Mouse (Mus musculus) leukemia stem cell, adult 10-12 weeks (primary cell): ENCODE measurements around the gene Ak9. TPM values are rescaled to one million over a fixed set of nuclear protein-coding genes. Genes with fewer than 3 reads are reported as not detected.

Source experiments
- polyA plus RNA-seq: library from polyadenylated mRNA; stranded (reverse); fragments of >175 nt; gene quantifications from 2 replicates; pipeline ENCODE4 v1.2.3, GENCODE M21; 2012; ENCODE audit warnings: low replicate concordance

Ak9 gene
- polyA plus RNA-seq: not detected in 2 replicates

DNA sequence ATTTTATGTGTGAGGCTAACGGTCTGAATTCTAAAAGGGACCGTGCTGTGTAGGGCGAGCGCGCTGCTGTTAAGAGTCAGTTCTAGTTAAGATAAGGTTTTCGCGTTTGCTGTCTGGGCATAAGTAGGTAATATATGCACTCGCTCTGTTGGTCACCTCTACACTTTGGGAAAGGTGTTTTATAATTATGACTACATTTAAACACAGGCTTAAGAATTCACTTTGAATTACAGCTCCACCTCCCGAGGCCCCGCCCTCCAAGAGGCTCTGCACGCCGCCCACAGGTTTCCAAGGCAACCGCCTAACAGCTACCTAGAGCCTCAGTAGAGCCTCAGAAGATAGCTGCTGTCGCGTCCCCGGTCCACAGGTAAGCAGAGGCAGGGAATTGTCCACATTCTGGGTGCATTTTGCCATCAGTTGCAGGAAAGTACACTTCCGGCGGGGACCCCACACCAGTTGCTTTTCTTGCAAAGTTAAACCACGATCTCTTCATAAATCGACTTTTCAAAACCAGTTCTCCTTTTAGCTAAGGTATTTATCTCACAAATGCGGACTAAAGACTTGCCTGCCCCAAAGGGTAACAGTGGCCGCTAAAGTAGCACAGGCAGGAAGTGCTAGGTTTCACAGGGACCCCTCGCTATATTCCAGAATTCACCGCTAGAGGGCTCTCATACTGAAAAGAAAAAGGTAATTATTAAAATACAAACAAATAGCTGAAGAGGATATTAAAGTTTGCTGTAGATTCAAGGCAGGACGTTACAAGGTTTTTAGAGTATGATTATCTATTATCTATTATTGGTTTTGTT lies at the start of gene Ak9:
Gene Ak9, plus strand, starts transcription at position 342 of the 806 bp plus-strand sequence.

DNA sequence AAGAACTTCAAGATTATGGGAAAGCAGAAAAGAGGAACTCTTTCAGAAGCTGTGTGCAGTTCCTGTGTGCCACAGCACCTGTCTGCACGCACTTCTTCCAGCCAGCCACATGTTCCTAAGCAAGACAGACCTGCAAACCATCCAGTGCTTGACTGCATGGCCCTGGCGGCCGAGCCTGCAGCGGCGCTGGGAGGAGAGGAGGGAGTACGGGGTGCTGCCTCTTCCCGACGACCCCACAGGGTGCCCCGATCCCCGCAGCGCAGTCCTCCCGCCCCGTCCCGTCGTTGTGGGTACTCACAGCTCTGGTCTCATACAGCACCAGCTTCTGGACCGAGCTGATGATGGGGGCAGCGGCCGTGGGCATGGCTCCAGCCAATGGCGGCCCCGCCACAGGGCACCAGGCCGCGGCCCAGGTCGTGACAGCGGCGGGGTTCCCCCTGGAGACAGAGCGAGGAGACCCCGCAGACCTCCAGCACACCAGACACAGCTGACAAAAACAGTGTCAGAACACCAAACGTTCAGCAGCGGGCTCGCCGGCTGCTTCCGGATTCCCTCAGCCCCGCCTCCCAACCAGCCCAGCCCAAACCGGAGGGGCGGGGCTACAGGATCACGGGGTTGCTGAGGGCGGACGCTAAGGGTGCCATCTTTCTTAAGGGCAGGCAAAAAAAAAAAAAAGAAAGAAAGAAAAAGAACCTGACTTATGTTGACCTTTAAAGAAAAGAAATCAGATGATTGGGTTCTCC lies 920 bp upstream of the Ak9 start, which contains the start of gene Fig4:
Gene Fig4, minus strand, starts transcription at position 572 of the 743 bp plus-strand sequence.

DNA sequence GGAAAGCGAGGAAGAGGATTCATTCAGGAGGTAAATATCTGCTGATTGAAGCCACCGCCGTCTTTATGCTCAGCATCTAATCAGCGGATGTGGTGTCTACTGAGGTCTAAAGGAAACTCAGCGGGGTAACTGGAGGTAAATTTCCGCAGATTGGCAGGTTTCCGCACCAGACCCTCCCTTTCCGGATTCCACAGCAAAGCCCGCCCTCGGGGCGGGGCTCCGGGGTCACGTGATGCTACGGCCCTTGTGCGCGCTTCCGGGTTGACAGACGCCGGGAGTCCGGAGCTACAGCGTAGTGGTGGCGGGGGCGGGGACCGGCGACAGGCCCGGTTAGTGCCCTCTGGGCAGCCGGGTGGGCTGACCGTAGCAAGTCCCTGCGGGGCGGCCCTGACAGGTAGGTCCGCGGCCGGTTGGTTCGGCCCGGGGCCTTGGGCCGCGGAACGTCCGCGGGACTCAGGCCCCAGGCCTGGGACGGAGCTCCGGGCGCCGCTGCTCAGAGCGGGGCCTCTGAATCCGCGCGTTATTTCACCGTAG lies 146.4 kb downstream of the Ak9 start, which contains the start of gene Zbtb24:
Gene Zbtb24, plus strand, starts transcription at position 247 of the 534 bp plus-strand sequence.

DNA sequence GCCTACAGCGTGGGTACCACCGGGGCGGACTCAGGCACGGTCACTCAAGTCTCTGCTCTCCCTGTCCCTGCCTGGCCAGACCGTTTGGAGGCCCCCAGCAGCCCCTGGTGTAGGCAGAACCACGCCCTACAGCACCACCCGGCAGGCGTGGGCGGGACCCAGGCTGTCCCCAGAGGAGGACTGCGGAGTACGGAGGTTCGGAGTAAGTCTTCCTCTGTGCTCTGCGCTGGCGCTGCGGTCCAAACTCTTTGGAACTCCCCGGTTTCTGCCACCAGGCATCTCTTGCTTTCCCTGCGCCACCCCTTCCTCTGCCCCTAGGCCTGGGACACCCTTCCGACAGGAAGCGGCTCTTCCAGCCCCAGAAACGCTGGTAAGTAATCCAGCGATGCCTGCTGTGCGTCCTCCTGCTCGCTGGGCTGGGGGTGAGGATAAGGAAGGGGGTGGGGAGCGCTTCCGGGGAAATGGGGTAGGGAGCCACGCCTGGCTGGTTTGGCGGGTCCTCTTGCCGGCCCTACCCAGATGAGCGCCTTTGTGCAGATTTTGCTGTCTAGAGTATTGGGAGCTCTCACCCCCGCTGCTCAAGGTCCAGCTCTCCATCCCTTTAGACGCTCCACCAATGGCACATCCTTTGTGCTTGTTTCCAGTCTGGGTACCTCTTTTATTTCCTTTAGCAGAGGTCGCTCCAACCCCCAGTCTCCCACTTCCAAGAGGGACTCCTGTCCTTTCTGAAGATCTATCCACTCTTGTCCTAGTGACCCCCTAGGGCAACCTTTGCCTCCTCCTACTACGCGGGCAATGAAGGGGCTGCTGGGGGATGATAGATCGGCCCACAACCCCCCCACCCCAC lies 172.6 kb downstream of the Ak9 start, which contains the start of gene Mical1:
Gene Mical1, plus strand, starts transcription at position 144 of the 847 bp plus-strand sequence.

Other genes starting within 250 kb of the Ak9 start
- not detected in 2 replicates for gene Gpr6, start 231.7 kb upstream of the Ak9 start, polyA plus RNA-seq
- 2.4 and 2.9 TPM in 2 replicates for gene Fig4, start 720 bp upstream of the Ak9 start, polyA plus RNA-seq
- 6.0 and 8.9 TPM in 2 replicates for gene Zbtb24, start 146.4 kb downstream of the Ak9 start, polyA plus RNA-seq
- gene Mical1, start 172.3 kb downstream of the Ak9 start, polyA plus RNA-seq: 15.4 and 35.8 TPM in 2 replicates
- gene Smpd2, start 186.4 kb downstream of the Ak9 start, polyA plus RNA-seq: 4.4 and 7.1 TPM in 2 replicates
- not detected in 2 replicates for gene Ppil6, start 186.5 kb downstream of the Ak9 start, polyA plus RNA-seq
- 274 and 292 TPM in 2 replicates for gene Cd164, start 215.4 kb downstream of the Ak9 start, polyA plus RNA-seq